Mouse (Mus musculus): ENCODE measurements around the gene Radil.

DNA sequence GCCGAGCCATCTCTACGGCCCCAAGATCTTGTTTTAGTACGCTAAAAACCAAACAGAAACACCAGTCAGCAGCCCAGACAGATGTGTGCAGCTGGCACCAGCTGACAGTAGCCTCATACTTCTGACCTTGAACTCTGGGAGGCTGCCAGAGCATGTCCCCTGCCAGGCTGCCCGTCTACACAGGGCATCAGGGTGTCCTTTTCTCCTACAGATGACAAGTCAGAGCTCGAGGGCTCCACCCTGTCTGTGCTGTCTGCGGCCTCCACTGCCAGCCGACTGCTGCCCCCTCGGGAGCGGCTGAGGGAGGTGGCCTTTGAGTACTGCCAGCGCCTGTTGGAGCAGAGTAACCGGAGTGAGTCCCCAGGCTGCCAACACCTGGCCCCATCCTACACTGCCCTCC, 81.1 kb downstream of the Radil start:
- no peak for TF ChIP-seq CTCF (IDR thresholded peaks at IDR 0.05)
- no peak for TF ChIP-seq POLR2A (IDR thresholded peaks at IDR 0.05; ENCODE audit: insufficient read depth, low read depth, low read length)
- no peak for TF ChIP-seq EP300 (IDR thresholded peaks at IDR 0.05; ENCODE audit: insufficient read depth, low read depth, low read length)
